Mouse (Mus musculus): Measurements from ENCODE around the gene Slc25a1.

DNA sequence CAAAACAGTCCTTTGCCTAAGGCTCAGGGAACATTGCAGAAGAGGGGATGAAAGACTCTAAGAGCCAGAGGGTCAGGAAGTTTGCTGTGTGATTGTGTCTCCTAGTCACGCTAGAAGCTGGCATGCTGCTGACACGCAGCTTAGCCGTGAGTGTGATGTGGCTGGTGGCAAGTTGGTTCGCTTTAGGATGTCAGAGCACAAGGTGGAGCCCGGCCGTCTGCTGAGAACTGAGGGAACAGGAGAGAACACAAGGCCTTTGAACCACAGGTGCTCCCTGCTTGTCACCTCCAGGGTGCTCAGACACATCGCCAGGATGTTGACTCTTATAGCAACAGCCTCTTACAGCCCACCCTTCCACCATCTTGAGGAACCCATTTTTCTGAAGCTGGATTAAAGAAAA is 34.1 kb upstream of the Slc25a1 start:
- no peak for TF ChIP-seq TAL1 (IDR thresholded peaks at IDR 0.05; ENCODE audit: low read length)
- no peak for TF ChIP-seq GATA1 (IDR thresholded peaks at IDR 0.05; ENCODE audit: low read length)

Data from erythroblast, embryonic 14.5 days (primary cell).